Mouse (Mus musculus): ENCODE results near the gene Zscan20. TPM values are rescaled to one million over a fixed set of nuclear protein-coding genes. Genes with fewer than 3 reads are reported as not detected.

The Zscan20 gene
- polyA plus RNA-seq, 1 experiment, result not detected

GRCm38 (mm10) chr4:128543378-128543777, 66.5 kb downstream of the Zscan20 start:
- H3K4me3 ChIP-seq (ENCODE audit: insufficient read depth, low read depth, low read length), result no peak overlapping the region
- H3K4me1 ChIP-seq (ENCODE audit: control insufficient read depth, insufficient read depth, low read length), result no peaks in the 10 kb centered on the region
- no peak overlapping the region for H3K27ac ChIP-seq (ENCODE audit: insufficient read depth, low read depth, low read length)
- 41% methylated on average over 2 of the region's 2 CpGs for WGBS
- no peak for TF ChIP-seq POLR2A (IDR thresholded peaks at IDR 0.05; ENCODE audit: insufficient read depth, low read depth, low read length)
- no peak for TF ChIP-seq CTCF (IDR thresholded peaks at IDR 0.05; ENCODE audit: insufficient read depth, low read depth, low read length)

Other genes with a start within 250 kb of the Zscan20 start
- gene Tlr12, start 8.5 kb upstream of the Zscan20 start, polyA plus RNA-seq (2012; ENCODE audit: insufficient read depth, insufficient read length, low replicate concordance, missing spikeins), result not detected in 2 replicates
- not detected in 2 replicates for gene Phc2, start 44.6 kb upstream of the Zscan20 start, polyA plus RNA-seq (2012; ENCODE audit: insufficient read depth, insufficient read length, low replicate concordance, missing spikeins)
- gene A3galt2, start 145.3 kb upstream of the Zscan20 start, polyA plus RNA-seq (2012; ENCODE audit: insufficient read depth, insufficient read length, low replicate concordance, missing spikeins), result not detected in 2 replicates
- not detected in 2 replicates for gene Zfp362, start 195.9 kb upstream of the Zscan20 start, polyA plus RNA-seq (2012; ENCODE audit: insufficient read depth, insufficient read length, low replicate concordance, missing spikeins)

Measured in olfactory bulb, adult 2 months (tissue).